In the genomic region with DNA sequence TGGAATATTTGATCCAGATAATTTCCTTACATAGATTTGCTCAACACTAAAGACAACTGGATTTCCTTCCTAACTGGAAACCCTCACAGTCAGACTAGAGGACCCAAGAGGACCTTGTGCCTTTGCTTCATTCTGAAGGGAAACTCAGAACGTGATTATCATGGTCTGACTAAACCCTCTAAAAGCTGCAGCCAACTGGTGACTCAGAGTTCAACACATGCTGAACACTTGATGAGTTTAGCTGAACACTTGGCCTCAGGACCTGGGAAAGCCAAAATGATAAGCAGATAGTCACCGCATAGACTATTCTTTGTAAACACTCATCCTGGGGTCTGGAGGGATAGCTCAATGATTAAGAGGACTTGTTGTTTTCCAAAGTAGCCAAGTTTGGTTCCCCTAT, we compare ENCODE assay signal across 14 mouse cellular contexts.
"Had no signal": no experiment of that assay in that cellular context is flagged by ENCODE, and none has a peak within 500 bp of the region (broad histone marks: within the 10 kb centered on the region; RNA-seq: fewer than 3 reads in every experiment).

No protein-coding gene starts in this region.

- H3K9me3 ChIP-seq: limb, embryonic 12.5 days; liver, embryonic 15.5 days; midbrain, embryonic 15.5 days; neural tube, embryonic 12.5 days had no signal

- H3K27ac ChIP-seq: kidney, postnatal 0 days; limb, embryonic 12.5 days; liver, embryonic 15.5 days; midbrain, embryonic 15.5 days; neural tube, embryonic 12.5 days; stomach, postnatal 0 days had no signal

- H3K27me3 ChIP-seq: limb, embryonic 12.5 days; liver, embryonic 15.5 days; midbrain, embryonic 15.5 days; neural tube, embryonic 12.5 days had no signal

- H3K9ac ChIP-seq: limb, embryonic 12.5 days; liver, embryonic 15.5 days; lung, embryonic 14.5 days; midbrain, embryonic 15.5 days; neural tube, embryonic 12.5 days had no signal

- ATAC-seq: midbrain, embryonic 15.5 days had no signal

- H3K4me2 ChIP-seq: limb, embryonic 12.5 days; liver, embryonic 15.5 days; lung, embryonic 14.5 days; midbrain, embryonic 11.5 days; midbrain, embryonic 15.5 days; neural tube, embryonic 12.5 days had no signal

- H3K36me3 ChIP-seq: limb, embryonic 12.5 days; liver, embryonic 15.5 days; midbrain, embryonic 15.5 days; neural tube, embryonic 12.5 days had no signal

- H3K4me3 ChIP-seq: limb, embryonic 12.5 days; liver, embryonic 15.5 days; midbrain, embryonic 15.5 days; neural tube, embryonic 12.5 days had no signal

- H3K4me1 ChIP-seq: limb, embryonic 12.5 days; liver, embryonic 15.5 days; midbrain, embryonic 15.5 days; neural tube, embryonic 12.5 days had no signal

- DNase-seq: kidney, postnatal 36 days; layer of hippocampus, adult 9-11 months; liver; lung, embryonic 14.5 days; lung, postnatal 10 days; lung, postnatal 4 days; thymus, postnatal 4 days had no signal
